Mouse (Mus musculus): ENCODE data around the gene Ttn.

DNA sequence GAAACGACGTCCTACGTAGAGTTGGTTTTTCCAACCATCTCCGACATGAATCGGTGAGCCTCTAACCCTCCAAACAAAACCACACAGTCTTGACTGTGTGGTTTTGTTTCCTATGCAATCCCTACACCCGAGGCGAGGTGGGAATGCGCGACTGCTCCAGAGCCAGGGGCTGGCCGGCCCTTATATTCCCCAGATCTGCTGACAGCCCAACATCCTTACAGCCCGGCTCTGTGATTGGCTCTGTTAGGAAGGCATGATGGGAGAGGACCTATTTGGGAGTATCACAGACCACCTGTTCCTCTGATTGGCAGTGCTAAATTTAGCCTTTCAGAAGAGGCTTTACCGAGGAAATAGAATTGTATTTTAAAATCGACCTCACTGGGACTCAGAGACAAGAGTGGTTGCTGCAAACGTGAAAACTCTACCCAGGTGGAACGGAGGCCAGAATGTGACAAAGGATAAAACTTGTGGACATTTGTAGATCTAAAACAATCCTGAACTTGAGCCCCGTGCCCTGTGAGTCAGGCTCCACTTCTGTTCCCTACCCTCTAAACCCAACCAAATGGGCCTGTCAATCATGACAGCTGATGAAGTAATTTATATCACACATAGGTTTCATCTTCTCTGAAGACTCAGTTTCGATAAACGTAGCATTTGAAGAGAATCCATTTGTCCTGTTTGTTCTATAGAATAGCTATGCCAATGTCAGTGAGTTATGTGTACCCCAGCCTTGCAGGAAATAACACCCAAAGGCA lies at the start of gene Ttn:
- TF ChIP-seq CTCF (IDR thresholded peaks at IDR 0.05; ENCODE audit: insufficient read depth, low read depth, low read length) (no peak), POLR2A (IDR thresholded peaks at IDR 0.05; ENCODE audit: insufficient read depth, low read depth, low read length) (no peak)
